Mouse (Mus musculus) v-Abl transformed pro-B cells (cell line): ENCODE measurements around the gene Jtb.

Experiments
- in situ Hi-C, 2 experiments: fragments of 400-800 bp; cut with MboI; formaldehyde crosslinking; loops; one replicate each; pipeline ENCODE4 v1.15.1; 2025; ENCODE audit not compliant: unreplicated experiment in 2 of 2

Gene Jtb

GRCm38 (mm10) chr3:90231507-90232333 lies at the start of gene Jtb:
Gene Jtb (plus strand): TSS chr3:90231597.
- in situ Hi-C loops, result no loop called here

GRCm38 (mm10) chr3:90183581-90183980 lies 47.8 kb upstream of the Jtb start:
- in situ Hi-C loops, result no loop called here

- in situ Hi-C loops, result loop anchor here in 1 of 2 experiments (10.0 kb wide), 1 partner anchor 86 kb away; the partner anchor contains the start of gene Nup210l
These were observed 40.4 kb upstream of the Jtb start for GRCm38 (mm10) chr3:90190859-90191510.

GRCm38 (mm10) chr3:90194759-90195158 lies 36.6 kb upstream of the Jtb start:
- in situ Hi-C loops, result loop anchor here in 1 of 2 experiments (10.0 kb wide), 1 partner anchor 90 kb away; the partner anchor contains the start of gene Nup210l

GRCm38 (mm10) chr3:90195644-90196043 lies 35.8 kb upstream of the Jtb start:
- in situ Hi-C loops, result loop anchor here in 1 of 2 experiments (10.0 kb wide), 1 partner anchor 91 kb away; the partner anchor contains the start of gene Nup210l

- in situ Hi-C loops, result loop anchor here in 1 of 2 experiments (10.0 kb wide), 1 partner anchor 93 kb away; the partner anchor contains the start of gene Nup210l
These were observed 33.8 kb upstream of the Jtb start for GRCm38 (mm10) chr3:90197548-90197947.

GRCm38 (mm10) chr3:90202884-90203283 lies 28.5 kb upstream of the Jtb start:
- in situ Hi-C loops, result loop anchor here (10.0 to 25.0 kb wide), 2 partner anchors 248 to 409 kb away; partner anchors contain the start of genes Gm42674 (in 1 of the 2), S100a4 (in 1 of the 2), S100a5 (in 1 of the 2) and S100a6 (in 1 of the 2)

- in situ Hi-C loops, result loop anchor here (10.0 to 25.0 kb wide), 2 partner anchors 249 to 409 kb away; partner anchors contain the start of genes Gm42674 (in 1 of the 2), S100a4 (in 1 of the 2), S100a5 (in 1 of the 2) and S100a6 (in 1 of the 2)
These were observed 27.8 kb upstream of the Jtb start for GRCm38 (mm10) chr3:90203619-90204018.

GRCm38 (mm10) chr3:90204582-90204981 lies 26.8 kb upstream of the Jtb start:
- in situ Hi-C loops, result loop anchor here (10.0 to 25.0 kb wide), 2 partner anchors 250 to 408 kb away; partner anchors contain the start of genes Gm42674 (in 1 of the 2), S100a4 (in 1 of the 2), S100a5 (in 1 of the 2) and S100a6 (in 1 of the 2)

- in situ Hi-C loops, result loop anchor here (10.0 to 25.0 kb wide), 2 partner anchors 254 to 404 kb away; partner anchors contain the start of genes Gm42674 (in 1 of the 2), S100a4 (in 1 of the 2), S100a5 (in 1 of the 2) and S100a6 (in 1 of the 2)
These were observed 22.7 kb upstream of the Jtb start for GRCm38 (mm10) chr3:90208662-90209061.

- in situ Hi-C loops, result loop anchor here (10.0 to 25.0 kb wide), 2 partner anchors 255 to 402 kb away; partner anchors contain the start of genes Gm42674 (in 1 of the 2), S100a4 (in 1 of the 2), S100a5 (in 1 of the 2) and S100a6 (in 1 of the 2)
These were observed 21.4 kb upstream of the Jtb start for GRCm38 (mm10) chr3:90209908-90210566.

- in situ Hi-C loops, result loop anchor here in 1 of 2 experiments (25.0 kb wide), 1 partner anchor 401 kb away; the partner anchor contains the start of genes Gm42674, S100a4, S100a5 and S100a6
These were observed 19.7 kb upstream of the Jtb start for GRCm38 (mm10) chr3:90211475-90212398.

GRCm38 (mm10) chr3:90212723-90213122 lies 18.7 kb upstream of the Jtb start:
- in situ Hi-C loops, result loop anchor here in 1 of 2 experiments (25.0 kb wide), 1 partner anchor 400 kb away; the partner anchor contains the start of genes Gm42674, S100a4, S100a5 and S100a6

GRCm38 (mm10) chr3:90213377-90213866 lies 18.0 kb upstream of the Jtb start, which contains the start of the genes Rps27 and Rab13:
Gene Rps27 (minus strand): TSS chr3:90213651.
Gene Rab13 (plus strand): TSS chr3:90213695.
- in situ Hi-C loops, result loop anchor here in 1 of 2 experiments (25.0 kb wide), 1 partner anchor 399 kb away; the partner anchor contains the start of genes Gm42674, S100a4, S100a5 and S100a6

GRCm38 (mm10) chr3:90213956-90214684 lies 17.3 kb upstream of the Jtb start:
- in situ Hi-C loops, result loop anchor here in 1 of 2 experiments (25.0 kb wide), 1 partner anchor 398 kb away; the partner anchor contains the start of genes Gm42674, S100a4, S100a5 and S100a6

GRCm38 (mm10) chr3:90215825-90216380 lies 15.5 kb upstream of the Jtb start:
- in situ Hi-C loops, result loop anchor here (5.0 to 25.0 kb wide), 2 partner anchors 251 to 396 kb away; partner anchors contain the start of genes Gm42674 (in 1 of the 2), Npr1 (in 1 of the 2), S100a4 (in 1 of the 2) and S100a5 (in 1 of the 2)

- in situ Hi-C loops, result loop anchor here (5.0 to 25.0 kb wide), 4 partner anchors 152 to 425 kb away; partner anchors contain the start of genes S100a6 (in 2 of the 2), Gm42674 (in 1 of the 2), S100a4 (in 1 of the 2) and S100a5 (in 1 of the 2)
These were observed 11.3 kb upstream of the Jtb start for GRCm38 (mm10) chr3:90220088-90220487.
